Mouse (Mus musculus): ENCODE measurements around the gene Gm1043. TPM values are rescaled to one million over a fixed set of nuclear protein-coding genes. Genes with fewer than 3 reads are reported as not detected.

The Gm1043 gene
- polyA plus RNA-seq, 1 experiment from 2014 or later: 2.0 TPM

GRCm38 (mm10) chr5:37212938-37213708 is 128.0 kb downstream of the Gm1043 start:
- no peak overlapping the region for H3K4me3 ChIP-seq (replicated peaks; ENCODE audit: low read depth, low read length)
- no peak overlapping the region for H3K9ac ChIP-seq (replicated peaks; ENCODE audit: low read length)
- H3K4me2 ChIP-seq (ENCODE audit: low read length): no peak overlapping the region
- no peak for ATAC-seq (ENCODE audit: low FRiP score, low TSS enrichment)
- H3K27me3 ChIP-seq (ENCODE audit: control insufficient read depth, insufficient read depth, low read length): no peaks in the 10 kb centered on the region
- no peak overlapping the region for H3K27ac ChIP-seq (replicated peaks; ENCODE audit: low read depth, low read length)
- no peaks in the 10 kb centered on the region for H3K9me3 ChIP-seq (ENCODE audit: control insufficient read depth, low read length)
- H3K4me1 ChIP-seq (ENCODE audit: control insufficient read depth, insufficient read depth, low read length): no peaks in the 10 kb centered on the region
- no peak for DNase-seq
- H3K36me3 ChIP-seq (ENCODE audit: control insufficient read depth, insufficient read depth, low read length): no peaks in the 10 kb centered on the region
- WGBS: 85% methylated on average over 9 of the region's 9 CpGs

- H3K27me3 ChIP-seq (ENCODE audit: control insufficient read depth, insufficient read depth, low read length): no peaks in the 10 kb centered on the region
- no peak overlapping the region for H3K27ac ChIP-seq (replicated peaks; ENCODE audit: low read depth, low read length)
- ATAC-seq (ENCODE audit: low FRiP score, low TSS enrichment) (no peak), DNase-seq (no peak)
- H3K36me3 ChIP-seq (ENCODE audit: control insufficient read depth, insufficient read depth, low read length): no peaks in the 10 kb centered on the region
- WGBS: 82% methylated on average over 4 of the region's 4 CpGs
- no peak overlapping the region for H3K9ac ChIP-seq (replicated peaks; ENCODE audit: low read length)
- no peaks in the 10 kb centered on the region for H3K9me3 ChIP-seq (ENCODE audit: control insufficient read depth, low read length)
- no peak overlapping the region for H3K4me3 ChIP-seq (replicated peaks; ENCODE audit: low read depth, low read length)
- H3K4me1 ChIP-seq (ENCODE audit: control insufficient read depth, insufficient read depth, low read length): no peaks in the 10 kb centered on the region
- no peak overlapping the region for H3K4me2 ChIP-seq (ENCODE audit: low read length)
Measured at GRCm38 (mm10) chr5:37213709-37214103, 128.5 kb downstream of the Gm1043 start.

GRCm38 (mm10) chr5:37214614-37215013 is 129.4 kb downstream of the Gm1043 start:
- WGBS: 76% methylated on average over 6 of the region's 6 CpGs
- Histone ChIP-seq H3K27ac (replicated peaks; ENCODE audit: low read depth, low read length) (no peak overlapping the region), H3K4me3 (replicated peaks; ENCODE audit: low read depth, low read length) (no peak overlapping the region), H3K9me3 (ENCODE audit: control insufficient read depth, low read length) (no peaks in the 10 kb centered on the region), H3K9ac (replicated peaks; ENCODE audit: low read length) (no peak overlapping the region), H3K36me3 (ENCODE audit: control insufficient read depth, insufficient read depth, low read length) (no peaks in the 10 kb centered on the region), H3K4me1 (ENCODE audit: control insufficient read depth, insufficient read depth, low read length) (no peaks in the 10 kb centered on the region), H3K4me2 (ENCODE audit: low read length) (no peak overlapping the region), H3K27me3 (ENCODE audit: control insufficient read depth, insufficient read depth, low read length) (no peaks in the 10 kb centered on the region)
- ATAC-seq (ENCODE audit: low FRiP score, low TSS enrichment) (no peak), DNase-seq (no peak)

DNA sequence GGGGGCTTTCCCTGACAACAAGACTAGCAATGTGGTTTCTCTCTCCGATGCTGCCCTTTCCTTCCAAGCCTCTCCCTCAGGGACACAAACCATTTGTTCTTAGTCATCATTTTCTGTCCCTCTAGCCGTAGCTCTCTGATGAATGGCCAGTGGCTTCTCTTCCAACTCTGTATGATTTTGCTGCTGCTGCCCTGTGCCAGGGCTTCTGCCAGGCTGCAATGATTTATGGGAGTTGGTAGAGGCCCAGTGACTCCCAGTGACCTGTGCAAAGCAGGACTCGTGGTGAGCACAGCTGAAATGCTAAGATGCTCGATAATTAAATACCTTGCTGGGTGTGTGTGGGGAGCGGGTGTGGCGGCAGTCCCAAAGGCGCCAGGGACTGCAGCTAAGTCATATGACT is 130.1 kb downstream of the Gm1043 start:
- H3K36me3 ChIP-seq (ENCODE audit: control insufficient read depth, insufficient read depth, low read length): no peaks in the 10 kb centered on the region
- ATAC-seq (ENCODE audit: low FRiP score, low TSS enrichment): no peak
- no peak overlapping the region for H3K4me3 ChIP-seq (replicated peaks; ENCODE audit: low read depth, low read length)
- no peaks in the 10 kb centered on the region for H3K4me1 ChIP-seq (ENCODE audit: control insufficient read depth, insufficient read depth, low read length)
- no peak overlapping the region for H3K9ac ChIP-seq (replicated peaks; ENCODE audit: low read length)
- H3K27ac ChIP-seq (replicated peaks; ENCODE audit: low read depth, low read length): no peak overlapping the region
- H3K9me3 ChIP-seq (ENCODE audit: control insufficient read depth, low read length): no peaks in the 10 kb centered on the region
- no peak overlapping the region for H3K4me2 ChIP-seq (ENCODE audit: low read length)
- no peaks in the 10 kb centered on the region for H3K27me3 ChIP-seq (ENCODE audit: control insufficient read depth, insufficient read depth, low read length)
- 90% methylated on average over 7 of the region's 7 CpGs for WGBS
- DNase-seq: no peak

DNA sequence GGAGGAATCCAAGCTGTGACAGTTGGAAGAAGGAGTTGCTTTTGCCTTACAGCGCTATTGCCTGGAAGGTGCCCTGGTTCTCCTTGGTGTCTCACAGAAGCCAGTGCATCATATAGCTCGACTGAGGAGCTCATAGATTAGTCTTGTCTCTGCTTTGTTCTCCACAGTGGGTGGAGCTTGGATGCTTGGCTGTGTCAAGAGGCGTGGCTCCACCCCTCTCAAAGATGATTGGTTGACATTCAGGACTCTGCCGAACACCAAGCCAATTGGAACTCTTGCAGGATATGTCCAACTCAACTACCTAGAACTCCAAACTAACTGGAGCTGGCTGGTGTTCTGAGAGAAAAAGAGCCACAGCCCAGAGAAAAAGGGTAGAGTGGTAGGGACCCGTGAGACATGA is 134.4 kb downstream of the Gm1043 start:
- ATAC-seq (ENCODE audit: low FRiP score, low TSS enrichment) (no peak), DNase-seq (no peak)
- H3K9ac ChIP-seq (replicated peaks; ENCODE audit: low read length): no peak overlapping the region
- H3K36me3 ChIP-seq (ENCODE audit: control insufficient read depth, insufficient read depth, low read length): no peaks in the 10 kb centered on the region
- H3K9me3 ChIP-seq (ENCODE audit: control insufficient read depth, low read length): no peaks in the 10 kb centered on the region
- no peak overlapping the region for H3K4me2 ChIP-seq (ENCODE audit: low read length)
- 43% methylated on average over 5 of the region's 5 CpGs for WGBS
- H3K4me3 ChIP-seq (replicated peaks; ENCODE audit: low read depth, low read length): no peak overlapping the region
- no peaks in the 10 kb centered on the region for H3K27me3 ChIP-seq (ENCODE audit: control insufficient read depth, insufficient read depth, low read length)
- H3K4me1 ChIP-seq (ENCODE audit: control insufficient read depth, insufficient read depth, low read length): no peaks in the 10 kb centered on the region
- no peak overlapping the region for H3K27ac ChIP-seq (replicated peaks; ENCODE audit: low read depth, low read length)

GRCm38 (mm10) chr5:37220575-37220974 is 135.4 kb downstream of the Gm1043 start:
- DNase-seq: no peak
- Histone ChIP-seq H3K36me3 (ENCODE audit: control insufficient read depth, insufficient read depth, low read length) (no peaks in the 10 kb centered on the region), H3K27me3 (ENCODE audit: control insufficient read depth, insufficient read depth, low read length) (no peaks in the 10 kb centered on the region), H3K4me1 (ENCODE audit: control insufficient read depth, insufficient read depth, low read length) (no peaks in the 10 kb centered on the region), H3K27ac (replicated peaks; ENCODE audit: low read depth, low read length) (no peak overlapping the region), H3K4me3 (replicated peaks; ENCODE audit: low read depth, low read length) (no peak overlapping the region), H3K4me2 (ENCODE audit: low read length) (no peak overlapping the region), H3K9ac (replicated peaks; ENCODE audit: low read length) (no peak overlapping the region), H3K9me3 (ENCODE audit: control insufficient read depth, low read length) (no peaks in the 10 kb centered on the region)
- ATAC-seq (ENCODE audit: low FRiP score, low TSS enrichment): no peak
- 89% methylated on average over 5 of the region's 5 CpGs for WGBS

GRCm38 (mm10) chr5:37221563-37221962 is 136.4 kb downstream of the Gm1043 start:
- WGBS: 56% methylated on average over 6 of the region's 6 CpGs
- Histone ChIP-seq H3K4me3 (replicated peaks; ENCODE audit: low read depth, low read length) (no peak overlapping the region), H3K27me3 (ENCODE audit: control insufficient read depth, insufficient read depth, low read length) (no peaks in the 10 kb centered on the region), H3K4me1 (ENCODE audit: control insufficient read depth, insufficient read depth, low read length) (no peaks in the 10 kb centered on the region), H3K4me2 (ENCODE audit: low read length) (no peak overlapping the region), H3K9ac (replicated peaks; ENCODE audit: low read length) (no peak overlapping the region), H3K27ac (replicated peaks; ENCODE audit: low read depth, low read length) (no peak overlapping the region), H3K36me3 (ENCODE audit: control insufficient read depth, insufficient read depth, low read length) (no peaks in the 10 kb centered on the region), H3K9me3 (ENCODE audit: control insufficient read depth, low read length) (no peaks in the 10 kb centered on the region)
- DNase-seq (no peak), ATAC-seq (ENCODE audit: low FRiP score, low TSS enrichment) (no peak)

DNA sequence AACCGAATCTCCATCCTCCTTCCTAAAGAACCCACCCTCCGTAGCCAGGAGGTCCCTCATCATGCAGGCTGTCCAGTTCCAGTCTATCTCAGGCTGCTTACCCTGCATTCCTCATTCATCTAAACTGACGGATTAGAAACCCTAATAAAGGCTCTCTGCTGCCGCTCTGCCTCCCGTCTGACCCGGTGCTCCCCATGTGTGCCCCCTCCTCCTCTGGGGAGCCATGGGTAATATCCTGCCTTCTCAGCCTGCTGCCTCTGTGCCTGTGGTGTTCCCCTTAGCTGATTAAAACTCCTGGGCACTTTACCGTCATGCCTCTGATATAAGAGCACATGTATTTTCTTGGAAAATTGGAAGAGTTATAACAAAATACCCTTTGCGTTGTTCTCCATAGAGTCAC is 137.1 kb downstream of the Gm1043 start:
- Histone ChIP-seq H3K36me3 (ENCODE audit: control insufficient read depth, insufficient read depth, low read length) (no peaks in the 10 kb centered on the region), H3K4me1 (ENCODE audit: control insufficient read depth, insufficient read depth, low read length) (no peaks in the 10 kb centered on the region), H3K27ac (replicated peaks; ENCODE audit: low read depth, low read length) (no peak overlapping the region), H3K9ac (replicated peaks; ENCODE audit: low read length) (no peak overlapping the region), H3K9me3 (ENCODE audit: control insufficient read depth, low read length) (no peaks in the 10 kb centered on the region), H3K4me3 (replicated peaks; ENCODE audit: low read depth, low read length) (no peak overlapping the region), H3K27me3 (ENCODE audit: control insufficient read depth, insufficient read depth, low read length) (no peaks in the 10 kb centered on the region), H3K4me2 (ENCODE audit: low read length) (no peak overlapping the region)
- 46% methylated on average over 8 of the region's 8 CpGs for WGBS
- ATAC-seq (ENCODE audit: low FRiP score, low TSS enrichment) (no peak), DNase-seq (no peak)

GRCm38 (mm10) chr5:37225708-37226107 is 140.5 kb downstream of the Gm1043 start:
- WGBS: 81% methylated on average over 1 of the region's 1 CpGs
- no peak overlapping the region for H3K27ac ChIP-seq (replicated peaks; ENCODE audit: low read depth, low read length)
- no peaks in the 10 kb centered on the region for H3K9me3 ChIP-seq (ENCODE audit: control insufficient read depth, low read length)
- H3K4me3 ChIP-seq (replicated peaks; ENCODE audit: low read depth, low read length): no peak overlapping the region
- no peak overlapping the region for H3K9ac ChIP-seq (replicated peaks; ENCODE audit: low read length)
- ATAC-seq (ENCODE audit: low FRiP score, low TSS enrichment): no peak
- no peak overlapping the region for H3K4me2 ChIP-seq (ENCODE audit: low read length)
- DNase-seq: no peak
- H3K27me3 ChIP-seq (ENCODE audit: control insufficient read depth, insufficient read depth, low read length): no peaks in the 10 kb centered on the region
- no peaks in the 10 kb centered on the region for H3K36me3 ChIP-seq (ENCODE audit: control insufficient read depth, insufficient read depth, low read length)
- H3K4me1 ChIP-seq (ENCODE audit: control insufficient read depth, insufficient read depth, low read length): no peaks in the 10 kb centered on the region

Measured in midbrain, embryonic 14.5 days (tissue).